Mouse (Mus musculus) heart, embryonic 12.5 days (tissue): Measurements from ENCODE around the gene Vasn. TPM values are rescaled to one million over a fixed set of nuclear protein-coding genes. Genes with fewer than 3 reads are reported as not detected.
A peak's percentile ranks its signal among the peaks of the same experiment; 100 is the strongest.

Experiments
- ATAC-seq: fragments of 200-750 bp; cut with Nextera tagmentation; 2 replicates; pipeline ENCODE4 v1.8.0; 2017; ENCODE audit warnings: moderate TSS enrichment, moderate library complexity; ENCODE audit not compliant: insufficient number of reproducible peaks, low FRiP score
- H3K27ac ChIP-seq: fragments of 300-500 bp; sonication (generic); 2 replicates; pipeline ENCODE4 v1.5.1; 2016; ENCODE audit warnings: mild to moderate bottlenecking, moderate library complexity; ENCODE audit not compliant: poor library complexity, severe bottlenecking
- H3K27me3 ChIP-seq: fragments of 300-500 bp; sonication (generic); replicated peaks from 2 replicates; pipeline ENCODE4 v1.6.1; 2016; ENCODE audit warnings: mild to moderate bottlenecking, moderate library complexity
- H3K36me3 ChIP-seq: fragments of 300-500 bp; sonication (generic); 2 replicates; pipeline ENCODE4 v1.6.1; 2016; ENCODE audit warnings: mild to moderate bottlenecking, moderate library complexity
- H3K4me1 ChIP-seq: fragments of 300-500 bp; sonication (generic); replicated peaks from 2 replicates; pipeline ENCODE4 v1.6.1; 2016; ENCODE audit warnings: mild to moderate bottlenecking
- H3K4me2 ChIP-seq: fragments of 300-500 bp; sonication (generic); 2 replicates; pipeline ENCODE4 v1.6.1; 2016; ENCODE audit warnings: mild to moderate bottlenecking, moderate library complexity
- H3K4me3 ChIP-seq: fragments of 300-500 bp; sonication (generic); 2 replicates; pipeline ENCODE4 v1.5.1; 2016; ENCODE audit warnings: mild to moderate bottlenecking
- H3K9ac ChIP-seq: fragments of 300-500 bp; sonication (generic); 2 replicates; pipeline ENCODE4 v1.6.1; 2016; ENCODE audit warnings: mild to moderate bottlenecking, moderate library complexity
- H3K9me3 ChIP-seq: fragments of 300-500 bp; sonication (generic); replicated peaks from 2 replicates; pipeline ENCODE4 v1.6.1; 2016; ENCODE audit warnings: mild to moderate bottlenecking, moderate library complexity
- WGBS: fragments of 180-500 bp; shearing (Covaris S2); methylation state at CpG from one replicate; pipeline ENCODE4 v1.1.7; 2016; 5-methylcytosine and 5-hydroxymethylcytosine counted together
- polyA plus RNA-seq: library from polyadenylated mRNA; unstranded; fragments of >200 nt; fragmentation: Nextera tagmentation; extraction: Ambion mirVana; gene quantifications from 2 replicates; pipeline ENCODE4 v1.2.1, GENCODE M21; 2016

Vasn gene
- 14.8 and 16.4 TPM in 2 replicates for polyA plus RNA-seq

GRCm38 (mm10) chr16:4639831-4640237 is at the start of gene Vasn, which contains the start of gene Dnaja3:
Gene Vasn, plus strand, starts transcription at chr16:4639941.
Gene Dnaja3, plus strand, starts transcription at chr16:4639989.
- peak within 1 kb of the TSS; percentile 89 for H3K4me2 ChIP-seq
- ATAC-seq: peak; percentile 91
- H3K9me3 ChIP-seq: no peaks in the 10 kb centered on the region
- WGBS: 2% methylated on average over 22 of the region's 22 CpGs
- H3K27me3 ChIP-seq: no peaks in the 10 kb centered on the region
- peak within 1 kb of the TSS; percentile 65 for H3K4me3 ChIP-seq
- H3K4me1 ChIP-seq: peaks cover 71% of the 10 kb centered on the region
- peak within 1 kb of the TSS; percentile 89 for H3K9ac ChIP-seq
- H3K36me3 ChIP-seq: no peaks in the 10 kb centered on the region
- peak within 1 kb of the TSS; percentile 90 for H3K27ac ChIP-seq

GRCm38 (mm10) chr16:4590236-4590635 is 49.5 kb upstream of the Vasn start:
- no peak overlapping the region for H3K4me3 ChIP-seq
- no peak for ATAC-seq
- 91% methylated on average over 9 of the region's 9 CpGs for WGBS
- H3K9ac ChIP-seq: no peak overlapping the region
- peaks cover 14% of the 10 kb centered on the region for H3K36me3 ChIP-seq
- H3K27me3 ChIP-seq: no peaks in the 10 kb centered on the region
- H3K9me3 ChIP-seq: no peaks in the 10 kb centered on the region
- peaks cover 37% of the 10 kb centered on the region for H3K4me1 ChIP-seq
- no peak overlapping the region for H3K27ac ChIP-seq
- no peak overlapping the region for H3K4me2 ChIP-seq

- Histone ChIP-seq H3K4me1 (peaks cover 47% of the 10 kb centered on the region), H3K4me3 (peak overlapping the region; percentile 87), H3K36me3 (peaks cover 14% of the 10 kb centered on the region), H3K27me3 (no peaks in the 10 kb centered on the region), H3K9ac (peak overlapping the region; percentile 97), H3K27ac (peak overlapping the region; percentile 96), H3K9me3 (no peaks in the 10 kb centered on the region), H3K4me2 (peak overlapping the region; percentile 78)
- WGBS: 13% methylated on average over 32 of the region's 32 CpGs
- no peak for ATAC-seq
These were observed 46.5 kb upstream of the Vasn start for GRCm38 (mm10) chr16:4592909-4593875.

GRCm38 (mm10) chr16:4593971-4594813 is 45.5 kb upstream of the Vasn start, which contains the start of gene Glis2:
Gene Glis2, plus strand, starts transcription at chr16:4594713.
- under 1% methylated on average over 21 of the region's 74 CpGs for WGBS

GRCm38 (mm10) chr16:4594814-4595526 is 44.8 kb upstream of the Vasn start:
- Histone ChIP-seq H3K4me1 (peaks cover 64% of the 10 kb centered on the region), H3K4me2 (peak overlapping the region; percentile 78), H3K36me3 (peaks cover 10% of the 10 kb centered on the region), H3K9ac (peak overlapping the region; percentile 97), H3K27me3 (no peaks in the 10 kb centered on the region), H3K27ac (peak overlapping the region; percentile 96), H3K9me3 (no peaks in the 10 kb centered on the region), H3K4me3 (peak overlapping the region; percentile 87)
- ATAC-seq: peak; percentile 22
- under 1% methylated on average over 48 of the region's 52 CpGs for WGBS

More at GRCm38 (mm10) chr16:4593971-4594813, 45.5 kb upstream of the Vasn start, which contains the start of gene Glis2:
- no peaks in the 10 kb centered on the region for H3K27me3 ChIP-seq
- ATAC-seq: peak; percentile 86
- H3K9ac ChIP-seq: peak within 1 kb of the TSS; percentile 97
- H3K36me3 ChIP-seq: peaks cover 14% of the 10 kb centered on the region
- H3K9me3 ChIP-seq: no peaks in the 10 kb centered on the region
- peak within 1 kb of the TSS; percentile 96 for H3K27ac ChIP-seq
- H3K4me2 ChIP-seq: peak within 1 kb of the TSS; percentile 78
- peak within 1 kb of the TSS; percentile 87 for H3K4me3 ChIP-seq
- peaks cover 56% of the 10 kb centered on the region for H3K4me1 ChIP-seq

GRCm38 (mm10) chr16:4595527-4595963 is 44.2 kb upstream of the Vasn start:
- Histone ChIP-seq H3K4me1 (peaks cover 69% of the 10 kb centered on the region), H3K27me3 (no peaks in the 10 kb centered on the region), H3K4me3 (peak overlapping the region; percentile 87), H3K9me3 (no peaks in the 10 kb centered on the region), H3K27ac (peak overlapping the region; percentile 96), H3K36me3 (peaks cover 7% of the 10 kb centered on the region), H3K4me2 (peak overlapping the region; percentile 78), H3K9ac (peak overlapping the region; percentile 97)
- 12% methylated on average over 5 of the region's 5 CpGs for WGBS
- ATAC-seq: peak; percentile 30

- WGBS: 12% methylated on average over 3 of the region's 3 CpGs
These were observed 43.5 kb upstream of the Vasn start for GRCm38 (mm10) chr16:4596141-4596728.

GRCm38 (mm10) chr16:4596836-4597235 is 42.9 kb upstream of the Vasn start:
- Histone ChIP-seq H3K27me3 (no peaks in the 10 kb centered on the region), H3K9ac (peak overlapping the region; percentile 97; the same call in 1 of the 2 replicates), H3K27ac (0 out of 2 replicates have a peak overlapping the region, but pooled peaks have one; percentile 42), H3K36me3 (no peaks in the 10 kb centered on the region), H3K4me3 (peak overlapping the region; percentile 87), H3K4me2 (peak overlapping the region; percentile 78), H3K4me1 (peaks cover 81% of the 10 kb centered on the region), H3K9me3 (no peaks in the 10 kb centered on the region)
- WGBS: 68% methylated on average over 2 of the region's 2 CpGs
- ATAC-seq: no peak

More at GRCm38 (mm10) chr16:4596141-4596728, 43.5 kb upstream of the Vasn start:
- Histone ChIP-seq H3K36me3 (peaks cover under 1% of the 10 kb centered on the region; the same call in 1 of the 2 replicates), H3K27me3 (no peaks in the 10 kb centered on the region), H3K9me3 (no peaks in the 10 kb centered on the region), H3K4me1 (peaks cover 76% of the 10 kb centered on the region), H3K4me2 (peak overlapping the region; percentile 78), H3K27ac (peak overlapping the region; percentile 96), H3K9ac (peak overlapping the region; percentile 97), H3K4me3 (peak overlapping the region; percentile 87)
- ATAC-seq: no peak

- peak overlapping the region; percentile 78 for H3K4me2 ChIP-seq
- H3K9ac ChIP-seq: peak overlapping the region; percentile 34; the same call in 1 of the 2 replicates
- no peak overlapping the region for H3K27ac ChIP-seq
- 63% methylated on average over 7 of the region's 7 CpGs for WGBS
- H3K9me3 ChIP-seq: no peaks in the 10 kb centered on the region
- H3K36me3 ChIP-seq: no peaks in the 10 kb centered on the region
- no peak overlapping the region for H3K4me3 ChIP-seq
- peaks cover 85% of the 10 kb centered on the region for H3K4me1 ChIP-seq
- H3K27me3 ChIP-seq: no peaks in the 10 kb centered on the region
- ATAC-seq: no peak
These were observed 42.4 kb upstream of the Vasn start for GRCm38 (mm10) chr16:4597296-4597695.

- Histone ChIP-seq H3K4me2 (no peak overlapping the region), H3K9ac (peak overlapping the region; percentile 34), H3K4me1 (peaks cover 85% of the 10 kb centered on the region), H3K27me3 (no peaks in the 10 kb centered on the region), H3K4me3 (no peak overlapping the region), H3K36me3 (no peaks in the 10 kb centered on the region), H3K9me3 (no peaks in the 10 kb centered on the region), H3K27ac (no peak overlapping the region)
- no peak for ATAC-seq
- WGBS: 65% methylated on average over 5 of the region's 5 CpGs
These were observed 41.7 kb upstream of the Vasn start for GRCm38 (mm10) chr16:4598041-4598440.
